Mouse (Mus musculus) bone marrow, adult 2 months (tissue): Measurements from ENCODE around the gene Sh2d7.

Experiments used
- CTCF ChIP-seq: fragments of 200-500 bp; IDR thresholded peaks from 2 replicates; pipeline ENCODE4 v1.5.1; 2011; ENCODE audit warnings: low read length, control low read depth; ENCODE audit not compliant: control insufficient read depth, insufficient read depth
- POLR2A ChIP-seq: fragments of 200-500 bp; IDR thresholded peaks from 2 replicates; pipeline ENCODE4 v1.6.1; 2011; ENCODE audit warnings: low read depth, mild to moderate bottlenecking, control low read depth, low read length, borderline replicate concordance; ENCODE audit not compliant: control insufficient read depth

DNA sequence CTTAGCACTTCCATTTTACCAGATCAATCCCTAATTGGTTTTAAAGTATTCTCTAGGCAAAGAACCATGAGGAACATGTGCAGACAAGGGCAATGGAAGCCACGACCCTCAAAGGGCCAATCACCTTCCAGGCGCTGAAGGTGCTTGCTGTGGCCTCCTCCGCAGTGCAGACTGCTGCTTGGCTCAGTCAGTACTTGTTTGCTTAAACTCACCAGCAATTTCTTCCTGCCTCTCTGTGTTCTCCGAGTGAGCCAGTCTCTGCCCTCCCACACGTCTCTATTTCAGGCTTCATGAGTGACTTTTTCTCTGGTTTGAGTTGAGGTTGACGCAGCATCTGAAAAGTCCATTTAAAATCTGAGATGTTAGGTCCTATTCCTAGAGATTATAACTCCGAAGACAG lies 19.9 kb upstream of the Sh2d7 start:
- no peak for TF ChIP-seq CTCF
- no peak for TF ChIP-seq POLR2A
